Comparison of ENCODE assay signal across 24 mouse cellular contexts in the genomic region with DNA sequence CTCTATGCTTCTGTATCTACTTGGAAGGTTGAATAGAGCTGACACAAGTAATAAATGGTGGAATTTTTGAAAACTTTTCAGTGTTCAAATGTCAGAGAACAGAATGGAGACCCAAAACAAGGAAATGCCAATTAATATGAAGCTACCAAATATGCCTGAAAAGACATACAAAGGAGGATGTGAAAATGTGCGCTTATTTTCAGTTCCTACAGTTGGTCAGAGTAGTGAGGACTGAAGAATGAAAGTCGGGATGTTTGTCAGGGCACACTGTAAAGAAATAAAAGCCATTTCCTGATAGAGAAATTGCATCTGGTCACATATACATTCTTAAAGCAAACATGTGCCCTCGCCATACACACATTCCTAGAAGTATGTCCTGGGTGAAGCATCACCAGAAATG. TPM values are rescaled to one million over a fixed set of nuclear protein-coding genes. Genes with fewer than 3 reads are reported as not detected.
DNase-seq lines count a peak whose midpoint lies in the region; ATAC-seq and TF ChIP-seq lines count a peak whose summit lies in the region.
"Had no signal": no experiment of that assay in that cellular context is flagged by ENCODE, and none has a peak within 500 bp of the region (broad histone marks: within the 10 kb centered on the region; RNA-seq: fewer than 3 reads in every experiment).

No protein-coding gene starts in this region.

- no peak overlapping the region for H3K4me2 ChIP-seq in CH12.LX (ENCODE audit: insufficient read depth, low read depth, poor library complexity, severe bottlenecking)
- no peak overlapping the region for H3K4me2 ChIP-seq in forebrain, embryonic 14.5 days (ENCODE audit: low read length)
- H3K4me2 ChIP-seq: embryonic facial prominence, embryonic 12.5 days; forebrain, embryonic 12.5 days; forebrain, embryonic 15.5 days had no signal

- WGBS in forebrain, embryonic 14.5 days, result 90% methylated on average over 3 of the region's 3 CpGs

- peaks cover 0 to 6% of the 10 kb centered on the region in 2 experiments; a peak in 2 of 4 replicates for H3K4me1 ChIP-seq in CH12.LX (ENCODE audit: control insufficient read depth in 1 of 2, insufficient read depth in 2 of 2)
- H3K4me1 ChIP-seq in forebrain, embryonic 14.5 days (ENCODE audit: control insufficient read depth, insufficient read depth, low read length), result peaks cover 2% of the 10 kb centered on the region; the same call in 1 of the 2 replicates
- H3K4me1 ChIP-seq: forebrain, embryonic 15.5 days had no signal

- in situ Hi-C loops in CH12.LX (cut with MboI; ENCODE audit: low pct_ligation_motif_present, low pct_unique_long_range_greater_than_20kb, low sequenced_read_pairs), result no loop called here

- ATAC-seq in granulocyte monocyte progenitor cell, adult 5-6 weeks (replicated peaks; ENCODE audit: poor library complexity, severe bottlenecking), result peak; percentile 90
- ATAC-seq in megakaryocyte progenitor cell, adult 5-6 weeks (replicated peaks; ENCODE audit: poor library complexity), result peak; percentile 89
- no peak for ATAC-seq in forebrain, embryonic 14.5 days
- ATAC-seq: CD4-positive, CD25-positive, alpha-beta regulatory T cell, adult 4 months; forebrain, embryonic 15.5 days; forebrain, postnatal 0 days had no signal

- dilution Hi-C loops in CH12.LX (cut with MboI; ENCODE audit: extremely low pct_ligation_motif_present, extremely low pct_unique_long_range_greater_than_20kb, low sequenced_read_pairs), result no loop called here

- DNase-seq in A20 (ENCODE audit: low read depth, low spot score) (peak; percentile 2), CH12.LX (ENCODE audit: extremely low read depth) (peak; percentile 17)
- no peak for DNase-seq in right cerebral cortex, postnatal 36 days (ENCODE audit: low spot score in 2 of 2)
- no peak for DNase-seq in left cerebral cortex, adult 8-10 months (ENCODE audit: low spot score in 2 of 2)
- DNase-seq in forebrain, embryonic 14.5 days (ENCODE audit: low spot score), result no peak
- DNase-seq: adrenal gland, adult 2 months; adrenal gland, postnatal 10 days; adrenal gland, postnatal 25 days; B cell, adult 2 months; cerebellum, adult 11 months; cerebellum, adult 18-20 months; cerebellum, adult 8-10 months; cerebellum, adult 9-11 months; cerebellum, postnatal 14 days; cerebellum, postnatal 36 days; forebrain, postnatal 0 days had no signal

- no peak for TF ChIP-seq CTCF in CH12.LX (conservative IDR thresholded peaks at IDR 0.05 in 1 of 2, IDR thresholded peaks at IDR 0.05 in 1 of 2; ENCODE audit: low read depth in 2 of 2, low read length in 2 of 2)

- no peaks in the 10 kb centered on the region for H3K9me3 ChIP-seq in CH12.LX (replicated peaks; ENCODE audit: low read length)
- no peaks in the 10 kb centered on the region for H3K9me3 ChIP-seq in forebrain, embryonic 14.5 days (replicated peaks; ENCODE audit: control insufficient read depth, low read length)
- H3K9me3 ChIP-seq: embryonic facial prominence, embryonic 10.5 days; embryonic facial prominence, embryonic 12.5 days; forebrain, embryonic 12.5 days; forebrain, embryonic 15.5 days had no signal

- no peak overlapping the region for H3K9ac ChIP-seq in CH12.LX (ENCODE audit: insufficient read depth, low read depth)
- H3K9ac ChIP-seq in forebrain, embryonic 14.5 days (ENCODE audit: low read length), result no peak overlapping the region
- H3K9ac ChIP-seq: embryonic facial prominence, embryonic 12.5 days; forebrain, embryonic 12.5 days; forebrain, embryonic 15.5 days; forebrain, postnatal 0 days had no signal

- H3K79me2 ChIP-seq in CH12.LX (replicated peaks; ENCODE audit: control insufficient read depth, extremely low read depth, insufficient read depth, poor library complexity, severe bottlenecking), result no peaks in the 10 kb centered on the region

- no peak for TF ChIP-seq POLR2A in CH12.LX (IDR thresholded peaks at IDR 0.05; ENCODE audit: low read depth, low read length)

- H3K27me3 ChIP-seq in CH12.LX (replicated peaks), result no peaks in the 10 kb centered on the region
- H3K27me3 ChIP-seq in forebrain, embryonic 14.5 days (replicated peaks; ENCODE audit: control insufficient read depth, insufficient read depth, low read length), result no peaks in the 10 kb centered on the region
- H3K27me3 ChIP-seq: embryonic facial prominence, embryonic 12.5 days; forebrain, embryonic 12.5 days; forebrain, embryonic 15.5 days had no signal

- peak; percentile 66 for TF ChIP-seq EP300 in CH12.LX (IDR thresholded peaks at IDR 0.05; ENCODE audit: low read length)

- H3K36me3 ChIP-seq in CH12.LX (replicated peaks in 1 of 2; ENCODE audit: control insufficient read depth in 1 of 2, insufficient read depth in 1 of 2, low read length in 1 of 2), result no peaks in the 10 kb centered on the region
- H3K36me3 ChIP-seq in forebrain, embryonic 14.5 days (ENCODE audit: control insufficient read depth, insufficient read depth, low read length), result no peaks in the 10 kb centered on the region
- H3K36me3 ChIP-seq: embryonic facial prominence, embryonic 10.5 days; embryonic facial prominence, embryonic 12.5 days; forebrain, embryonic 12.5 days; forebrain, embryonic 15.5 days had no signal

- no peak overlapping the region for H3K27ac ChIP-seq in CH12.LX (ENCODE audit: insufficient read depth, low read depth)
- H3K27ac ChIP-seq in forebrain, embryonic 14.5 days (ENCODE audit: low read depth, low read length), result no peak overlapping the region
- H3K27ac ChIP-seq: embryonic facial prominence, embryonic 10.5 days; embryonic facial prominence, embryonic 12.5 days; forebrain, embryonic 12.5 days; forebrain, embryonic 15.5 days had no signal

- no peak overlapping the region for H3K4me3 ChIP-seq in CH12.LX (replicated peaks in 1 of 3; ENCODE audit: low read depth in 2 of 3, low read length in 2 of 3, poor library complexity in 1 of 3)
- H3K4me3 ChIP-seq in forebrain, embryonic 14.5 days (ENCODE audit: low read depth, low read length), result no peak overlapping the region
- H3K4me3 ChIP-seq: embryonic facial prominence, embryonic 10.5 days; embryonic facial prominence, embryonic 12.5 days; forebrain, embryonic 12.5 days; forebrain, embryonic 15.5 days had no signal

- no peak for TF ChIP-seq RAD21 in CH12.LX (IDR thresholded peaks at IDR 0.05; ENCODE audit: low read depth, low read length)

TF ChIP-seq in CH12.LX, 34 proteins besides CTCF, POLR2A, EP300 and RAD21:
- TF ChIP-seq IRF4 (IDR thresholded peaks at IDR 0.05; ENCODE audit: low read depth, low read length), result peak; percentile 11; the same call in 1 of the 2 replicates
- peak; percentile 56; the same call in 1 of the 2 replicates for TF ChIP-seq ZNF384 (IDR thresholded peaks at IDR 0.05; ENCODE audit: low read depth, low read length)
- no peak for TF ChIP-seq TBP (conservative IDR thresholded peaks at IDR 0.05; ENCODE audit: low read depth, low read length)
- no peak for TF ChIP-seq NRF1 (IDR thresholded peaks at IDR 0.05; ENCODE audit: low read depth, low read length)

RNA-seq across cellular contexts. Expression of gene Dkk2, which starts 56.0 kb away (rescaled TPM):
- total RNA-seq in CH12.LX (2012; rRNA removed) (not detected in 2 replicates), CH12.LX (2014; rRNA removed) (not detected in 2 replicates)
- polyA plus RNA-seq in CH12.LX (2012; ENCODE audit: insufficient read length, low read depth), result not detected in 2 replicates
- total RNA-seq in granulocyte monocyte progenitor cell, adult 5-6 weeks (2014; fragmentation: Nextera tagmentation), result not detected in 2 replicates
- not detected in 2 replicates for total RNA-seq in granulocyte monocyte progenitor cell, adult 5-6 weeks (2017)
- not detected in 2 replicates for total RNA-seq in megakaryocyte progenitor cell, adult 5-6 weeks (2015)
- not detected in 2 replicates for total RNA-seq in megakaryocyte progenitor cell, adult 5-6 weeks (2017)
- 1 to 10 TPM in 1 of 4 experiments, under 1 TPM in 3; 0.84 to 1.4 (median 0.93) TPM for total RNA-seq in left cerebral cortex, adult 8-10 months (2022)
- polyA plus RNA-seq in forebrain, embryonic 14.5 days (2014; fragmentation: Nextera tagmentation; extraction: Ambion mirVana), result 0.79 and 1.6 TPM in 2 replicates
- total RNA-seq: MEL had no signal

Comparison
In these comparisons a context has a peak if more than half of its experiments do, and no peak if none do; other contexts are left out.
1. DNase-seq: peak in A20 (single experiment) and CH12.LX (single experiment); none in right cerebral cortex, postnatal 36 days (0 of 2), left cerebral cortex, adult 8-10 months (0 of 2) and forebrain, embryonic 14.5 days (single experiment).